Comparison of ENCODE assay signal across 8 mouse cellular contexts in genomic region chr11:82780134-82780533, GRCm38 (mm10). TPM values are rescaled to one million over a fixed set of nuclear protein-coding genes. Genes with fewer than 3 reads are reported as not detected.
DNase-seq lines count a peak whose midpoint lies in the region; ATAC-seq and TF ChIP-seq lines count a peak whose summit lies in the region.

No protein-coding gene starts in this region.

- H3K4me3 ChIP-seq in kidney, embryonic 14.5 days (ENCODE audit: low read length): peak overlapping the region; percentile 82
- H3K4me3 ChIP-seq in bone marrow macrophage, adult 2 months (ENCODE audit: insufficient read depth, low read length): peak overlapping the region; percentile 76
- peak overlapping the region; percentile 62 for H3K4me3 ChIP-seq in hindbrain, embryonic 15.5 days
- peak overlapping the region; percentile 67 for H3K4me3 ChIP-seq in midbrain, embryonic 16.5 days (ENCODE audit: low read depth, low read length)

- 49% methylated on average over 5 of the region's 5 CpGs for WGBS in kidney, embryonic 14.5 days
- 65% methylated on average over 5 of the region's 5 CpGs for WGBS in hindbrain, embryonic 15.5 days
- 56% methylated on average over 5 of the region's 5 CpGs for WGBS in midbrain, embryonic 16.5 days

- H3K9me3 ChIP-seq in kidney, embryonic 14.5 days (ENCODE audit: control insufficient read depth, low read length): no peaks in the 10 kb centered on the region
- H3K9me3 ChIP-seq in hindbrain, embryonic 15.5 days: no peaks in the 10 kb centered on the region
- H3K9me3 ChIP-seq in midbrain, embryonic 16.5 days (replicated peaks; ENCODE audit: control insufficient read depth, low read length, poor library complexity, severe bottlenecking): no peaks in the 10 kb centered on the region

- no peaks in the 10 kb centered on the region for H3K27me3 ChIP-seq in kidney, embryonic 14.5 days (ENCODE audit: control insufficient read depth, insufficient read depth, low read length)
- H3K27me3 ChIP-seq in hindbrain, embryonic 15.5 days: no peaks in the 10 kb centered on the region
- H3K27me3 ChIP-seq in midbrain, embryonic 16.5 days (ENCODE audit: control insufficient read depth, insufficient read depth, low read depth, low read length): no peaks in the 10 kb centered on the region

- peak overlapping the region; percentile 96 for H3K9ac ChIP-seq in kidney, embryonic 14.5 days (ENCODE audit: low read depth, low read length)
- H3K9ac ChIP-seq in hindbrain, embryonic 15.5 days: peak overlapping the region; percentile 88; the same call in 1 of the 2 replicates
- H3K9ac ChIP-seq in midbrain, embryonic 16.5 days (ENCODE audit: low read depth, low read length): peak overlapping the region; percentile 94

- no peak for DNase-seq in kidney, adult 9 months
- no peak for DNase-seq in yolk sac, embryonic 10.5 days (ENCODE audit: low spot score)
- DNase-seq in gastrocnemius, postnatal 36 days: no peak
- DNase-seq in Muller cell, postnatal 12 days (ENCODE audit: inconsistent ontology term): no peak

- peak overlapping the region; percentile 73 for H3K4me2 ChIP-seq in kidney, embryonic 14.5 days (replicated peaks; ENCODE audit: low read depth, low read length)
- H3K4me2 ChIP-seq in hindbrain, embryonic 15.5 days: peak overlapping the region; percentile 82
- H3K4me2 ChIP-seq in midbrain, embryonic 16.5 days (ENCODE audit: low read length): peak overlapping the region; percentile 78

- peaks cover 20% of the 10 kb centered on the region; the same call in 1 of the 2 replicates for H3K36me3 ChIP-seq in kidney, embryonic 14.5 days (ENCODE audit: control insufficient read depth, insufficient read depth, low read length)
- H3K36me3 ChIP-seq in hindbrain, embryonic 15.5 days: peaks cover 14% of the 10 kb centered on the region
- H3K36me3 ChIP-seq in midbrain, embryonic 16.5 days (ENCODE audit: control insufficient read depth, insufficient read depth, low read length): peaks cover 2% of the 10 kb centered on the region; the same call in 1 of the 2 replicates

- TF ChIP-seq CTCF in bone marrow macrophage, adult 2 months (IDR thresholded peaks at IDR 0.05; ENCODE audit: low read depth, low read length): no peak

- H3K4me1 ChIP-seq in kidney, embryonic 14.5 days (ENCODE audit: control insufficient read depth, insufficient read depth, low read length): peaks cover 8% of the 10 kb centered on the region; the same call in 1 of the 2 replicates
- peaks cover 17% of the 10 kb centered on the region for H3K4me1 ChIP-seq in bone marrow macrophage, adult 2 months (ENCODE audit: control insufficient read depth, insufficient read depth, low read length)
- H3K4me1 ChIP-seq in hindbrain, embryonic 15.5 days (replicated peaks): peaks cover 19% of the 10 kb centered on the region
- peaks cover 18% of the 10 kb centered on the region for H3K4me1 ChIP-seq in midbrain, embryonic 16.5 days (ENCODE audit: control insufficient read depth, insufficient read depth, low read length)

- H3K27ac ChIP-seq in kidney, embryonic 14.5 days (ENCODE audit: low read depth, low read length): no peak overlapping the region
- peak overlapping the region; percentile 63; the same call in 1 of the 2 replicates for H3K27ac ChIP-seq in bone marrow macrophage, adult 2 months (ENCODE audit: insufficient read depth, low read depth, low read length)
- no peak overlapping the region for H3K27ac ChIP-seq in hindbrain, embryonic 15.5 days (replicated peaks)
- no peak overlapping the region for H3K27ac ChIP-seq in midbrain, embryonic 16.5 days (ENCODE audit: low read length)

- no peak for ATAC-seq in kidney, embryonic 14.5 days (ENCODE audit: low FRiP score, low TSS enrichment)
- ATAC-seq in hindbrain, embryonic 15.5 days (ENCODE audit: low FRiP score, low read depth): no peak
- no peak for ATAC-seq in midbrain, embryonic 16.5 days

- intact Hi-C loops in gastrocnemius, postnatal 36 days (cut with DNase I): no loop called here

- TF ChIP-seq POLR2A in bone marrow macrophage, adult 2 months (IDR thresholded peaks at IDR 0.05; ENCODE audit: borderline replicate concordance, low read depth, low read length): no peak

RNA-seq across cellular contexts. Expression of gene Lig3, which starts 0.8 kb away (rescaled TPM):
- polyA plus RNA-seq in kidney, embryonic 14.5 days (2014; fragmentation: Nextera tagmentation; extraction: Ambion mirVana): 21.9 and 40.4 TPM in 2 replicates
- 6.6 and 9.0 TPM in 2 replicates for polyA plus RNA-seq in bone marrow macrophage, adult 2 months (2012; ENCODE audit: insufficient read depth, insufficient read length, missing spikeins)
- polyA plus RNA-seq in hindbrain, embryonic 15.5 days (2015; fragmentation: Nextera tagmentation; extraction: Ambion mirVana): 22.5 and 22.6 TPM in 2 replicates
- polyA plus RNA-seq in midbrain, embryonic 16.5 days (2015; fragmentation: Nextera tagmentation; extraction: Ambion mirVana): 25.6 and 28.5 TPM in 2 replicates
- total RNA-seq in gastrocnemius, postnatal 36 days (2021): 10 to 100 TPM; 17.4 to 19.5 TPM

RNA-seq across cellular contexts. Expression of gene Zfp830, which starts 16.0 kb away (rescaled TPM):
- polyA plus RNA-seq in kidney, embryonic 14.5 days (2014; fragmentation: Nextera tagmentation; extraction: Ambion mirVana): 33.6 and 38.3 TPM in 2 replicates
- 20.4 and 23.4 TPM in 2 replicates for polyA plus RNA-seq in bone marrow macrophage, adult 2 months (2012; ENCODE audit: insufficient read depth, insufficient read length, missing spikeins)
- 26.1 and 27.0 TPM in 2 replicates for polyA plus RNA-seq in hindbrain, embryonic 15.5 days (2015; fragmentation: Nextera tagmentation; extraction: Ambion mirVana)
- polyA plus RNA-seq in midbrain, embryonic 16.5 days (2015; fragmentation: Nextera tagmentation; extraction: Ambion mirVana): 26.6 and 29.6 TPM in 2 replicates
- 10 to 100 TPM; 12.3 to 17.9 TPM for total RNA-seq in gastrocnemius, postnatal 36 days (2021)

RNA-seq across cellular contexts. Expression of gene Cct6b, which starts 16.0 kb away (rescaled TPM):
- polyA plus RNA-seq in kidney, embryonic 14.5 days (2014; fragmentation: Nextera tagmentation; extraction: Ambion mirVana): 0.21 and 0.31 TPM in 2 replicates
- polyA plus RNA-seq in bone marrow macrophage, adult 2 months (2012; ENCODE audit: insufficient read depth, insufficient read length, missing spikeins): 0.51 and 0.60 TPM in 2 replicates
- polyA plus RNA-seq in hindbrain, embryonic 15.5 days (2015; fragmentation: Nextera tagmentation; extraction: Ambion mirVana): 0.22 and 0.30 TPM in 2 replicates
- polyA plus RNA-seq in midbrain, embryonic 16.5 days (2015; fragmentation: Nextera tagmentation; extraction: Ambion mirVana): 0.25 and 0.46 TPM in 2 replicates
- under 1 TPM in 1 of 2 experiments, not detected in 1; 0.12 TPM for total RNA-seq in gastrocnemius, postnatal 36 days (2021)
